Mouse (Mus musculus): ENCODE data around the gene Pnkp. TPM values are rescaled to one million over a fixed set of nuclear protein-coding genes. Genes with fewer than 3 reads are reported as not detected.

Gene Pnkp
- polyA plus RNA-seq, 1 experiment from 2014 or later = 40.2 TPM

- Histone ChIP-seq H3K4me3 (peak overlapping the region; percentile 72), H3K9me3 (no peaks in the 10 kb centered on the region), H3K36me3 (peaks cover 38% of the 10 kb centered on the region), H3K27me3 (ENCODE audit: insufficient read depth, poor library complexity, severe bottlenecking) (no peaks in the 10 kb centered on the region), H3K27ac (peak overlapping the region; percentile 93), H3K4me1 (replicated peaks) (peaks cover 72% of the 10 kb centered on the region)
- 82% methylated on average over 8 of the region's 8 CpGs for WGBS
- DNase-seq (ENCODE audit: low spot score) = no peak
Measured at GRCm38 (mm10) chr7:44850789-44851624, 5.9 kb upstream of the Pnkp start.

- no peak for DNase-seq (ENCODE audit: low spot score)
- Histone ChIP-seq H3K4me3 (peak overlapping the region; percentile 72), H3K4me1 (replicated peaks) (peaks cover 79% of the 10 kb centered on the region), H3K27ac (no peak overlapping the region), H3K9me3 (no peaks in the 10 kb centered on the region), H3K27me3 (ENCODE audit: insufficient read depth, poor library complexity, severe bottlenecking) (no peaks in the 10 kb centered on the region), H3K36me3 (peaks cover 30% of the 10 kb centered on the region)
- 93% methylated on average over 12 of the region's 12 CpGs for WGBS
Measured at GRCm38 (mm10) chr7:44851625-44852234, 5.2 kb upstream of the Pnkp start.

GRCm38 (mm10) chr7:44852259-44853027 is 4.5 kb upstream of the Pnkp start:
- no peak for DNase-seq (ENCODE audit: low spot score)
- H3K27ac ChIP-seq = no peak overlapping the region
- peaks cover 83% of the 10 kb centered on the region for H3K4me1 ChIP-seq (replicated peaks)
- H3K27me3 ChIP-seq (ENCODE audit: insufficient read depth, poor library complexity, severe bottlenecking) = no peaks in the 10 kb centered on the region
- H3K4me3 ChIP-seq = peak overlapping the region; percentile 58; the same call in 1 of the 2 replicates
- WGBS = 90% methylated on average over 36 of the region's 36 CpGs
- H3K9me3 ChIP-seq = no peaks in the 10 kb centered on the region
- H3K36me3 ChIP-seq = peaks cover 27% of the 10 kb centered on the region

- H3K4me1 ChIP-seq (replicated peaks) = peaks cover 83% of the 10 kb centered on the region
- peak overlapping the region; percentile 58 for H3K4me3 ChIP-seq
- peaks cover 27% of the 10 kb centered on the region for H3K36me3 ChIP-seq
- 92% methylated on average over 2 of the region's 2 CpGs for WGBS
- H3K9me3 ChIP-seq = no peaks in the 10 kb centered on the region
- no peak for DNase-seq (ENCODE audit: low spot score)
- no peaks in the 10 kb centered on the region for H3K27me3 ChIP-seq (ENCODE audit: insufficient read depth, poor library complexity, severe bottlenecking)
- H3K27ac ChIP-seq = no peak overlapping the region; the same call in 1 of the 2 replicates
Measured at GRCm38 (mm10) chr7:44853065-44853464, 3.9 kb upstream of the Pnkp start.

GRCm38 (mm10) chr7:44853596-44854355 is 3.2 kb upstream of the Pnkp start:
- H3K27ac ChIP-seq = peak overlapping the region; percentile 87
- no peak for DNase-seq (ENCODE audit: low spot score)

GRCm38 (mm10) chr7:44854356-44855031 is 2.4 kb upstream of the Pnkp start:
- Histone ChIP-seq H3K27me3 (ENCODE audit: insufficient read depth, poor library complexity, severe bottlenecking) (no peaks in the 10 kb centered on the region), H3K36me3 (peaks cover 31% of the 10 kb centered on the region), H3K4me1 (replicated peaks) (peaks cover 85% of the 10 kb centered on the region), H3K4me3 (peak overlapping the region; percentile 58), H3K27ac (peak overlapping the region; percentile 87), H3K9me3 (no peaks in the 10 kb centered on the region)
- peak; percentile 84 for DNase-seq (ENCODE audit: low spot score)
- WGBS = 1% methylated on average over 45 of the region's 45 CpGs

More at GRCm38 (mm10) chr7:44853596-44854355, 3.2 kb upstream of the Pnkp start:
- 35% methylated on average over 26 of the region's 26 CpGs for WGBS
- peak overlapping the region; percentile 58 for H3K4me3 ChIP-seq
- peaks cover 86% of the 10 kb centered on the region for H3K4me1 ChIP-seq (replicated peaks)
- H3K27me3 ChIP-seq (ENCODE audit: insufficient read depth, poor library complexity, severe bottlenecking) = no peaks in the 10 kb centered on the region
- H3K9me3 ChIP-seq = no peaks in the 10 kb centered on the region
- H3K36me3 ChIP-seq = peaks cover 27% of the 10 kb centered on the region

- WGBS = 42% methylated on average over 10 of the region's 10 CpGs
- DNase-seq (ENCODE audit: low spot score) = no peak
- Histone ChIP-seq H3K4me3 (peak overlapping the region; percentile 58), H3K27me3 (ENCODE audit: insufficient read depth, poor library complexity, severe bottlenecking) (no peaks in the 10 kb centered on the region), H3K27ac (peak overlapping the region; percentile 87), H3K4me1 (replicated peaks) (peaks cover 90% of the 10 kb centered on the region), H3K36me3 (peaks cover 37% of the 10 kb centered on the region), H3K9me3 (no peaks in the 10 kb centered on the region)
Measured at GRCm38 (mm10) chr7:44855036-44855435, 1.9 kb upstream of the Pnkp start.

GRCm38 (mm10) chr7:44856265-44856916 is 548 bp upstream of the Pnkp start:
- no peaks in the 10 kb centered on the region for H3K9me3 ChIP-seq

GRCm38 (mm10) chr7:44857905-44858304 is 966 bp downstream of the Pnkp start:
- WGBS = 28% methylated on average over 8 of the region's 8 CpGs
- DNase-seq (ENCODE audit: low spot score) = no peak
- Histone ChIP-seq H3K27me3 (ENCODE audit: insufficient read depth, poor library complexity, severe bottlenecking) (no peaks in the 10 kb centered on the region), H3K27ac (peak overlapping the region; percentile 95), H3K36me3 (peaks cover 47% of the 10 kb centered on the region), H3K4me3 (peak overlapping the region; percentile 91), H3K9me3 (no peaks in the 10 kb centered on the region), H3K4me1 (replicated peaks) (peaks cover 80% of the 10 kb centered on the region)

More at GRCm38 (mm10) chr7:44856265-44856916, 548 bp upstream of the Pnkp start:
- peaks cover 90% of the 10 kb centered on the region for H3K4me1 ChIP-seq (replicated peaks)
- peak overlapping the region; percentile 91 for H3K4me3 ChIP-seq
- DNase-seq (ENCODE audit: low spot score) = no peak
- H3K36me3 ChIP-seq = peaks cover 47% of the 10 kb centered on the region
- 66% methylated on average over 9 of the region's 9 CpGs for WGBS
- peak overlapping the region; percentile 95 for H3K27ac ChIP-seq
- H3K27me3 ChIP-seq (ENCODE audit: insufficient read depth, poor library complexity, severe bottlenecking) = no peaks in the 10 kb centered on the region

- 92% methylated on average over 11 of the region's 11 CpGs for WGBS
- no peaks in the 10 kb centered on the region for H3K9me3 ChIP-seq
- peak overlapping the region; percentile 29; the same call in 1 of the 2 replicates for H3K4me3 ChIP-seq
- peaks cover 64% of the 10 kb centered on the region for H3K4me1 ChIP-seq (replicated peaks)
- no peak for DNase-seq (ENCODE audit: low spot score)
- no peak overlapping the region for H3K27ac ChIP-seq
- peaks cover 58% of the 10 kb centered on the region for H3K36me3 ChIP-seq
- H3K27me3 ChIP-seq (ENCODE audit: insufficient read depth, poor library complexity, severe bottlenecking) = no peaks in the 10 kb centered on the region
Measured at GRCm38 (mm10) chr7:44859896-44860295, 3.0 kb downstream of the Pnkp start.

All from hindbrain, embryonic 10.5 days (tissue).